Mouse (Mus musculus): ENCODE measurements around the gene E2f4. TPM values are rescaled to one million over a fixed set of nuclear protein-coding genes. Genes with fewer than 3 reads are reported as not detected.

E2f4 gene
- total and polyA plus RNA-seq, 3 experiments, result 97.9 to 313 (median 98.5) TPM

DNA sequence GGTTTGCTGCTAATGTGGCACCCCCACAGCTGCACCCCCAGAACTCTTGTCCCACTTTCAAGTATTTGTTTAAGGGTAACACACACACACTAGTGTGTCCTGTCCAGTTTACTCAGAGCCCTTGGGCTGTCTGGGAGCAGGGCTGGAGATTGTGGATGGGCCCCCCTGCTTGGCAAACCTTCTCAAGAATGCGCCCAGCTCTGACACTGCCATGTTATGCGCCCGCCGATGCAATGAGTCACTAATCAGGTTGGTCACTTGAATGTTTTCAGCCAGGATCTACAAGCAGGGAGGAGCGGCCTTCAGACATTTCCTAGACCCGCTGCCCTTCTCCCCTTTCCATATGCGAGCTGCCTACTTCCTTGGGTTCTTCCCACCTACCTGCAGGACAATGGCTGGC lies 5.0 kb upstream of the E2f4 start (continued):
- no peak for TF ChIP-seq TCF12 (IDR thresholded peaks at IDR 0.05; ENCODE audit: low read depth, low read length)

GRCm38 (mm10) chr8:105293405-105293804 lies 4.1 kb upstream of the E2f4 start:
- H3K79me2 ChIP-seq (ENCODE audit: control insufficient read depth, insufficient read depth, low read length, poor library complexity), result peaks cover 10% of the 10 kb centered on the region
- H3K9ac ChIP-seq (ENCODE audit: control insufficient read depth, low read depth, low read length, poor library complexity, severe bottlenecking), result no peak overlapping the region
- peaks cover 3 to 18% of the 10 kb centered on the region in 2 experiments for H3K4me1 ChIP-seq (ENCODE audit: control insufficient read depth in 1 of 2, insufficient read depth in 2 of 2, low read length in 2 of 2)
- no peak overlapping the region for H3K4me3 ChIP-seq (ENCODE audit: control insufficient read depth in 1 of 2, insufficient read depth in 1 of 2, low read depth in 2 of 2, low read length in 2 of 2)
- TF ChIP-seq MAFK (IDR thresholded peaks at IDR 0.05; ENCODE audit: borderline replicate concordance, low read depth, low read length), result no peak
- H3K9me3 ChIP-seq (replicated peaks; ENCODE audit: insufficient read depth, low read length), result no peaks in the 10 kb centered on the region
- no peak for DNase-seq (ENCODE audit: low read depth, low spot score)
- peaks cover 0 to 2% of the 10 kb centered on the region in 2 experiments; a peak in 1 of 4 replicates for H3K36me3 ChIP-seq (ENCODE audit: control insufficient read depth in 1 of 2, insufficient read depth in 2 of 2, low read length in 2 of 2)
- no peak overlapping the region for H3K27ac ChIP-seq (ENCODE audit: control insufficient read depth, low read depth, low read length)
- H3K27me3 ChIP-seq (ENCODE audit: control insufficient read depth in 1 of 2, insufficient read depth in 2 of 2, low read length in 2 of 2), result no peaks in the 10 kb centered on the region

GRCm38 (mm10) chr8:105294776-105295175 lies 2.7 kb upstream of the E2f4 start:
- no peak for DNase-seq (ENCODE audit: low read depth, low spot score)
- Histone ChIP-seq H3K4me3 (ENCODE audit: control insufficient read depth in 1 of 2, insufficient read depth in 1 of 2, low read depth in 2 of 2, low read length in 2 of 2) (no peak overlapping the region), H3K36me3 (ENCODE audit: control insufficient read depth in 1 of 2, insufficient read depth in 2 of 2, low read length in 2 of 2) (peaks cover 0 to 10% of the 10 kb centered on the region in 2 experiments; a peak in 3 of 4 replicates), H3K27ac (ENCODE audit: control insufficient read depth, low read depth, low read length) (no peak overlapping the region), H3K27me3 (ENCODE audit: control insufficient read depth in 1 of 2, insufficient read depth in 2 of 2, low read length in 2 of 2) (no peaks in the 10 kb centered on the region), H3K9me3 (replicated peaks; ENCODE audit: insufficient read depth, low read length) (no peaks in the 10 kb centered on the region), H3K9ac (ENCODE audit: control insufficient read depth, low read depth, low read length, poor library complexity, severe bottlenecking) (no peak overlapping the region), H3K79me2 (ENCODE audit: control insufficient read depth, insufficient read depth, low read length, poor library complexity) (peaks cover 22% of the 10 kb centered on the region), H3K4me1 (ENCODE audit: control insufficient read depth in 1 of 2, insufficient read depth in 2 of 2, low read length in 2 of 2) (peaks cover 5 to 22% of the 10 kb centered on the region in 2 experiments)
- TF ChIP-seq MXI1 (IDR thresholded peaks at IDR 0.05; ENCODE audit: low read depth, low read length), result no peak
- TF ChIP-seq USF1 (IDR thresholded peaks at IDR 0.05; ENCODE audit: low read depth, low read length), result no peak
- TF ChIP-seq GATA1 (IDR thresholded peaks at IDR 0.05; ENCODE audit: low read depth, low read length), result no peak
- TF ChIP-seq E2F4 (IDR thresholded peaks at IDR 0.05; ENCODE audit: borderline replicate concordance, low read depth, low read length), result no peak
- TF ChIP-seq ELF1 (IDR thresholded peaks at IDR 0.05; ENCODE audit: low read depth, low read length), result no peak
- no peak for TF ChIP-seq SIN3A (IDR thresholded peaks at IDR 0.05; ENCODE audit: low read length)
- no peak for TF ChIP-seq POLR2AphosphoS5 (IDR thresholded peaks at IDR 0.05; ENCODE audit: borderline replicate concordance, low read depth, low read length)
- no peak for TF ChIP-seq JUND (IDR thresholded peaks at IDR 0.05; ENCODE audit: low read depth, low read length)
- no peak for TF ChIP-seq ZNF384 (IDR thresholded peaks at IDR 0.05; ENCODE audit: low read depth, low read length)
- TF ChIP-seq MYB (IDR thresholded peaks at IDR 0.05; ENCODE audit: low read depth, low read length), result no peak
- no peak for TF ChIP-seq ZMIZ1 (IDR thresholded peaks at IDR 0.05; ENCODE audit: low read depth, low read length)
- no peak for TF ChIP-seq POLR2A (IDR thresholded peaks at IDR 0.05; ENCODE audit: control insufficient read depth in 1 of 2, insufficient read depth in 1 of 2, low read depth in 1 of 2, low read length in 2 of 2, poor library complexity in 1 of 2)
